Mouse (Mus musculus) ES-E14 (cell line): ENCODE measurements around the gene Tent4a.

Source experiments
- CHD2 ChIP-seq: IDR thresholded peaks from 2 replicates; pipeline ENCODE4 v1.6.1; 2014; ENCODE audit warnings: mild to moderate bottlenecking, low read depth, low read length, inconsistent platforms
- HCFC1 ChIP-seq: IDR thresholded peaks from 2 replicates; pipeline ENCODE4 v1.6.1; 2012; ENCODE audit warnings: low read length, inconsistent platforms, borderline replicate concordance; ENCODE audit not compliant: insufficient read depth
- MAFK ChIP-seq: IDR thresholded peaks from 2 replicates; pipeline ENCODE4 v1.6.1; 2014; ENCODE audit warnings: mild to moderate bottlenecking, low read depth, low read length, inconsistent platforms; ENCODE audit not compliant: insufficient read depth
- ZC3H11A ChIP-seq: IDR thresholded peaks from 2 replicates; pipeline ENCODE4 v1.6.1; 2012; ENCODE audit warnings: low read depth, mild to moderate bottlenecking, inconsistent platforms, low read length, borderline replicate concordance
- ZNF384 ChIP-seq: IDR thresholded peaks from 2 replicates; pipeline ENCODE4 v1.6.1; 2012; ENCODE audit warnings: low read depth, low read length, inconsistent platforms

- TF ChIP-seq ZNF384 (no peak), ZC3H11A (no peak), HCFC1 (no peak), CHD2 (no peak), MAFK (no peak)
Measured at GRCm38 (mm10) chr13:69541209-69541608, 6.8 kb upstream of the Tent4a start.
